ENCODE assay signal across 28 mouse cellular contexts in genomic region chr6:42405134-42405533, GRCm38 (mm10). TPM values are rescaled to one million over a fixed set of nuclear protein-coding genes. Genes with fewer than 3 reads are reported as not detected.
"Had no signal": no experiment of that assay in that cellular context is flagged by ENCODE, and none has a peak within 500 bp of the region (broad histone marks: within the 10 kb centered on the region; RNA-seq: fewer than 3 reads in every experiment).

Gene Tas2r135, plus strand, starts transcription at chr6:42405434.

- ATAC-seq: hindbrain, embryonic 16.5 days; hindbrain, postnatal 0 days; inflammation-experienced regulatory T-cells, adult 6 months; intestine, embryonic 15.5 days; intestine, embryonic 16.5 days; intestine, postnatal 0 days had no signal

- DNase-seq: heart, postnatal 10 days; heart, postnatal 14 days; heart, postnatal 36 days; heart, postnatal 4 days; kidney, adult 11 months; kidney, adult 18-20 months; kidney, adult 2 months; kidney, adult 8-10 months; kidney, adult 9 months; kidney, postnatal 10 days; kidney, postnatal 14 days; kidney, postnatal 25 days; kidney, postnatal 36 days; kidney, postnatal 4 days; layer of hippocampus, adult 9-11 months; layer of hippocampus, postnatal 36 days had no signal

RNA-seq across cellular contexts. Expression of gene Tas2r135, which starts in this region (rescaled TPM):
- total RNA-seq: heart, postnatal 25 days; hematopoietic stem cell, adult 5-6 weeks; hindbrain, postnatal 0 days; layer of hippocampus, adult 18-20 months; layer of hippocampus, adult 2 months; layer of hippocampus, postnatal 25 days; layer of hippocampus, postnatal 36 days; left cerebral cortex, adult 18-20 months had no signal
